Mouse (Mus musculus) G1E-ER4 (cell line): ENCODE data around the gene Esrrg. TPM values are rescaled to one million over a fixed set of nuclear protein-coding genes. Genes with fewer than 3 reads are reported as not detected.

Experiments used
- GATA1 ChIP-seq: IDR thresholded peaks from one replicate; pipeline ENCODE4 v1.8.0; 2012; ENCODE audit warnings: low read length, inconsistent platforms
- polyA plus RNA-seq: library from polyadenylated mRNA; stranded (reverse); fragments of >175 nt; gene quantifications from 2 replicates; pipeline ENCODE4 v1.2.3, GENCODE M21; 2012

The Esrrg gene
- polyA plus RNA-seq, 1 experiment = not detected

DNA sequence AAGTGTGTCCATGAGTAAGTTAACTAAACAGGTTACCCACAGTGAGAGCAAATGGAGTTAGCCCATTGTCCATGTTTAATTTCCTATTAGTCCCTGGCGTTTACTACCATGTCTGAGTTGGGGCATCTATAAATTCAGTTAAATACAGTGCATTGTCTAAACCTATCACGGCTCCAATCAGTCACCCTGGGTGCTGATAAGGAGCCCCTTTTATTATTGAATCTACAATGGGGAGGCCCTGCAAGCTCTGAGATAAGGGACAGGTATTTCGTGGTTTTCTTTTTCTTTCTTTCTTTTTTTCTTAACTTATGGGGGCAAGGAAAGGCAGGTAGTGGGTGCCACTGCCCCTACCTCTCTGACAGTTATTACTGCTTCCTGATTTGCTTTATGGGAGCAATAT is 504.6 kb downstream of the Esrrg start:
- TF ChIP-seq GATA1 = no peak

DNA sequence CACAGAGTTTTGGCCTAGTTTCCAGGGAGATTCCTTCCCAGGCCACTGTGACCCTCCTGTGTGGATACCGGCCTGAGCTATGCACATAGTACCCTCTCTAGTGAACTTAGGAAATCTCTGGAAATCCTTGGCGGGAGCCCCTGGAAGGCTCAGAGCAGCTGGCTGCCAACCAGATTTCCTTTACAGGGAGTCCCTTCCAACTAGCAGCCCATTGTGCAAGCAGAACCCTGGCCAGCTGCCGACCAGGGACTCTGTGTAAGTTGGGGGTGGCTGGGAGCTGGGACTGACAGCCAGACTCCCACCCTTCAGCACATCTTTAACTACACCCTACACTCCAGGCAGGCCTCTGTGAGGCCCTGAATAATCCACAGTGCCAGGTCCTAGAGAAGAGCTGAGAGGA is 509.5 kb downstream of the Esrrg start:
- TF ChIP-seq GATA1 = no peak

DNA sequence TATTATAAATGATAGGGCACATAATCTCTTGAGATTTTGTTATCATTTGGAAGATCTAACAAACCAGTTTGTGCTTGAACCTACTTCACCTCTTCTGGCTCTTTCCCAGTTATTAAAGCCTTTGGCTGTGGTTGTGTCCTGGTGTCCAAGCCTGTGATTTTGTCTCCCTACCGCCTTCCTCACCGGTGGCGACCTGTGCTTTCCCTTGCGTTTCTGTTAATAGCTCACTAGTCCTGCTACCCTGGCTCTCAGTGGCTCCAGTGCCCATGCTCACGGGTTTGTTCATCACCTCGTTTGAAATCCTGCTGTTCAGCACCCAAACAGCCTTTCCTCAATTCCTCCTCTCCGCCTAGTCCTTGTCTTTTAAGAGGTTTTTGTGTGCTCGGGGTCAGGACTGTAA is 511.2 kb downstream of the Esrrg start:
- no peak for TF ChIP-seq GATA1

- TF ChIP-seq GATA1 = no peak
Measured at GRCm38 (mm10) chr1:188125521-188126021, 517.0 kb downstream of the Esrrg start.

- no peak for TF ChIP-seq GATA1
Measured at GRCm38 (mm10) chr1:188136126-188136525, 527.5 kb downstream of the Esrrg start.

DNA sequence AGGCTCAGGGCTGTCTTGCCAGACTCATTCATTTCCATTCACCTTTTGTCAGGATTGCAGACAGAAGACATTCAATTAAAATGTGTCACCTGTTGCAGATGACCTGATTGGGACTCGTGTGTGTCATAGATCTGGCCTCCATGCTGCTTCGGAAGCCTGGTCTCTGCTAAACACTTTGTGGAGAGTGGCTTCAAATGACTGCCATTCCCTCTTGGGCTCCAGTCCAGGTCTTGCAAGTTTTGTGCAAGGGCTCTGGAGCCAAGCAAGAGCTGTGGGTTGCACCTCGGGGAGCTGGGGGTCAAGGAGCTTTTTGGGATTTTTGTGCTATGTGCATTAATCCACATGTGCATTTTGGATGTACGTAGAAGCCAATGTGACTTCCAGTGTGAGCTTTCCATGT is 530.9 kb downstream of the Esrrg start:
- no peak for TF ChIP-seq GATA1

DNA sequence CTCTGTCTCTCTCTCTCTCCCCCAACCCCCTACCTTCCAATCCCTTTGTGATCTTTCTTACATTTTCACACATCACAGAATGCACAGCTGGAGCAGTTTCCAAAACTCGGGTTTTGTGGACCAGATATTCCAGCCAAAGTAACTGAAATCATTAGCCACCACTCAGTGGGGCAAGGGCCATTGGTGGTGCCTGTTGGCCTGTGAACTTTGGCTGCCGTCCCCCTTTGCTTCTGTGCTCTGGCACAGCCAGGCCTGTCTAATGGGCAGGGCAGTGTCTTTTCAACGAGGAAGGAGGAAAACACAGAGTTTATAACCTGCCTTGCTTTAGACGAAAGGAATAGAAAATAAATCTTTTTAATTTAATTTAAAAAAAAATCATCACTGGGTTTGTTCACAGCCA is 531.6 kb downstream of the Esrrg start:
- no peak for TF ChIP-seq GATA1

DNA sequence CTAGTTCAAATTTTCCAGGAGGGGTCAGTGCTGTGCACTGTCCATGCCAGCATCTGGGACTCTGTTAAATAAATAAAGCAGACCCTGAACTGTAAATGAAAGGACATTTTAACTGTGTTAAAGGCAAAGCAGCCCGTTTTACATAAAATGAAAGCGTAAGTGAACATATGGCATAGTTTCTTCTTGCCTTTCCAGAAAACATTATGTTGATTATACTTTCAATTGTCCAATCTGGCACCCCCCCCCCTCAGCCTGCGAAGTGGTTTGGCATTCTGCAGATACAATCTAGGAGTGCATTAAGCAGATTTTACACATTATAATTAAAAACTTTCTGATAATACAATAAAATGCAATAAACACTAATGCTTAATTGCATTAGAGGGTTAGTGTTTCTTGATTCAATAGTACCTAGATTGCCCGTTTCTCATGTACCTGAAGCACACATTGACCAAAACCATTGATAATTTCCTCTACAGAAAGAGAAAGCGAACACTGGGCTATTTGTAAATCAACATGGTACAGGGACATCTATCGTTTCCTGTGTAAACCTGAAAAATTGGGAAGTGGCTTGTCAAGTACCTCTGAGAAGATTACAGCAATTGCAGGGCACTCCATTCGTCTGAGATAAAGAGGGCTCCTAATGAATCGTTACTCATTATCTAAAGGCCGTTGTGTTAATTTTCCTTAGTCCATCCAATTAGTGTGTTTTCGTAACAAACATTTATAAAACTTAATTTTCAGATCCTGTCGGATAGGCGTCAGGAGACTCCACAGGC is 539.0 kb downstream of the Esrrg start:
- TF ChIP-seq GATA1 = no peak

DNA sequence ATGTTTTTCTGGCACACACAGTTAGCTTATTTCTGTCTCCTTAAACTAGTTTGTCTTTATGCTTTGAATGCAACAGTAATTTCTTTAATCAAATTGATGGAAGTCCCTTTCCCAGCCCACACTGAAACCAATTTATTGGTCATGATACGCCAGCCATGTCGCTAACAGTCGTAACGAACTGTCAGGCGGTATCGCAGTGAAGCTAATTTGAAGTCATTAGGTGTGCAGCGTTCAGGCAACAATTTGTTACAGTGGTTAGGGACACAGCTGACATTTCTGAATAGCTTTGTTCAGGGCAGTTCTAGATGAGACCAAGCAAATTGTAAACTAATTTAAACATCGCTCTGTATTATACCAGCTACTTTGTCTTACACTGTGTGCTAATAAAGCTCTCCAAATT is 542.5 kb downstream of the Esrrg start:
- no peak for TF ChIP-seq GATA1

DNA sequence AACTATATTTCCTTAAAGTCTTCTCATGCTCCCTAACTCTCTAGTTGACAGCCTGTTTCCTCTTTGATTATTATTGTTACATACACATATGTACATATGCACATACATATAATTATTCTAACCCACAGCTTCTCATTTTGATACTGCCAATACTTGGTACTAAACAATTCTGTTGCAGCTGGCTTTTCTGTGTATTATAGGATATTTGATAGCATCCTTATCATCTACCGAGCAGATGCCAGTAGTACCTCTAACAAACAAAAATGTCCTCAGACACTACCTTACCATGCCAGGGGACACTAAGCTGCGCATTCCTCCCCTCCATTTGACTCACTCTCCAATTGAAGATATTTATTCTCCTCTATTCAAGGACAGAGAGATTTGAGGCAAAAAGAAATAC is 543.4 kb downstream of the Esrrg start:
- no peak for TF ChIP-seq GATA1

DNA sequence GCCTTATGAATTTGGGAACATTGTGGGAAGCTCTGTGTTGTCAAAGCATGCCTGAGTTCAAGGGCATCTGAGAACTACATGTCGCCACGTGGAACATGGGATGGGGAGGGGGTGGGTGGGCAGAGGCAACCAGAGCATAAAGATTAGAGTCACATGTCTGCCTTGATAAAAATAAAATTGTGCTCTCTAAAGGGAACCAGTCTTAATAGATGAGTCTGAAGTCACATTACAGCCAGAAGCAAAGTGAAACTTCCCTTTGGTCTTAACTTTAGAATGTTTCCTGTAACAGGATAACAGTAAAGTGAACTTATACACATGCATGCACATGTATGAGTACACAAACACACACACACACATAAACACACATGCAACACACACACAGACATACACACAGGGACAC is 545.1 kb downstream of the Esrrg start:
- TF ChIP-seq GATA1 = no peak

DNA sequence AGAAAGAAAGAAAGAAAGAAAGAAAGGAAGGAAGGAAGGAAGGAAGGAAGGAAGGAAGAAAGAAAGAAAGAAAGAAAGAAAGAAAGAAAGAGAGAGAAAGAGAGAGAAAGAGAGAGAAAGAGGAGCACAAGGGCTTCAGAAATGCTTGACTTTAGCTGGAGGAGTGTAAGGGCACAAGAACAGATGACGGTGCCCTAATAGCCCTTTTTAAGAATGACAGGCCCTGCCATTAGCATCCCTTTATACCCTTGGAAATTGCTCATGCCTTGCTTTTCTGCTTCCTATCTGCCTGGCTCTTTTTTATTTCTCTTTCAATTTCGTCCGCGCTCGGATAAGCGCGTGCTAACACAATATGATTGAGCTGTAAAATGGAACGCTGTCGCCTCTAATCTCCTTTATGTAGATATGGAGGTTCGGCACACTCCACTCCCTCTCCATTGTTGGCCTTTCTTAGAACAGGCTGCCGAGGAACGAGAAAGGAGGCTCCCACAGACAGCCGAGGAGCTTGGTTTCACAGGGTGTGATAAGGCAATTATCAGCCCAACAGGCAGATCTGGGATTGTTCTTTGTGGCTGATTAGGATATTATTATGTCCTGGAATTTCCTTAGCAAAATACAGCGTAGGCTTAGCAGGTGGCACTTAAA is 546.0 kb downstream of the Esrrg start:
- TF ChIP-seq GATA1 = no peak

DNA sequence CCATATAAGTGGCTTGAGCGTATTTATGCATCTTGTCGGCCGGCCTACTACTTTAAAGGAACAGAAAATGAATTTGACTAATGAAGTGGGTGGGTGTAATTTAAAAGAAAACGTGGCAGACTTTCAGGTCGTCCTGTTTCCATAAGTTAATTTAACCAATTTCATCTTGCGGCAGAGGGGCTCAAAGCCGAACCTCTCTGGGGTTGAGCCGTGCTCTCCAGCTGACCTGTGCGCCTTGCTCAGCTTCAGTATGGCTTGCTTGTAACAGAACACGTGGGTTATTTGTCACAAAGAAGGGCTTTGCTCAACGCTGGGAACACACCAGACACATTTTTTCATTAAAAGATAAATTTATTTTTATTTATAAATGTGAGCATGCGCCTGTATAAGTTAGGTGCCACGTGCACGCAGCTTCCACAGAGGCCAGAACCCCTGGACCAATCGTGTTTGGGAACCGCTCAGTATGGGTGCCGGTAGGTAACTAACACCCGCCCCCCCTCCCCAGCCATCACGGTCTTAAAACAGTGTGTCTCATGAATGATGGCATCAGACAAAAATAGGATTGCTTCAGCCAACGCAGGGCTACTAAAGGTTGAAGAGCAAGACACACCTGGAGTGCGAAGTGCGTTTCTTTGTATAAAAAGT is 546.7 kb downstream of the Esrrg start:
- no peak for TF ChIP-seq GATA1

DNA sequence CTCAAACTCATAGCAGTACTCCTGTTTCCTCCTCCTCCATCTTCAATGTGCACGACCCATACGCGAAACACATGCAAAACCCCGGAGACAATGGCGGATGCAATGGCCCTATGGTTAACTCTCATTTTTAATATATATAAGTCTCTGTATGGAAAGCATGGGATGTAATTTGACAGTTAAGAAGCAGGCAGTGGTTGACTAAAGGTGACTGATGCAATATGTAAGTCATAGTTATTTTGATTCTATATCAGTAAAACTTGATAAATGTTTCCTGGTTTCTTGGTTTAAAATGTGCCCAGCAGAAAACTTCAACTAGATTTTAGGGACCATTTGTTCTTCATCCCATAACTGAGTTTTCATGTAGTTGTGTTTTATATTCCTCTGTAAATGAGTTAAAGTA is 547.9 kb downstream of the Esrrg start:
- TF ChIP-seq GATA1 = no peak

GRCm38 (mm10) chr1:188157237-188157955 is 548.8 kb downstream of the Esrrg start:
- no peak for TF ChIP-seq GATA1

DNA sequence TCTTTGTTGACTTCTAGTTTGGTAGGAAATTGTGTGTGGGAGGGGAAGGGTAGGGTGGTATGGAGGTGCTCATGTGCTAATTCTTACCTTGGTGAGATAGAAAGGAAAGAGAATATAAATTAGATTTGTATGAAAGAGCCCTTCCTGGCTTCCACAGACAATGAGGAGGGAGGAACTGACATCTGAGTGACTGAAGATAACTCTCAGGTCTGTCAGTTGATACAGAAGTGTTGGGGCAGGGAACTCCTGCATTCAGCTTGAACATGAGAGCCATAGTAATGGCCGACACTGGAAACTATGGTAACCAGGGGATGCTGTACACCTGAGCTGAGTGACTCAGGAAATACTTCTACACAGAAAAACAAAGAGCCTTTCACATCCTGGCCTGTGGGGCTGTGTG is 550.1 kb downstream of the Esrrg start:
- no peak for TF ChIP-seq GATA1
